Mouse (Mus musculus) right cerebral cortex, adult 18-20 months (tissue): ENCODE data around the gene Plin1.

ENCODE experiments used
- DNase-seq: peaks from one replicate; pipeline ENCODE4 v3.0.0; 2022; ENCODE audit warnings: mixed read lengths

The Plin1 gene

DNA sequence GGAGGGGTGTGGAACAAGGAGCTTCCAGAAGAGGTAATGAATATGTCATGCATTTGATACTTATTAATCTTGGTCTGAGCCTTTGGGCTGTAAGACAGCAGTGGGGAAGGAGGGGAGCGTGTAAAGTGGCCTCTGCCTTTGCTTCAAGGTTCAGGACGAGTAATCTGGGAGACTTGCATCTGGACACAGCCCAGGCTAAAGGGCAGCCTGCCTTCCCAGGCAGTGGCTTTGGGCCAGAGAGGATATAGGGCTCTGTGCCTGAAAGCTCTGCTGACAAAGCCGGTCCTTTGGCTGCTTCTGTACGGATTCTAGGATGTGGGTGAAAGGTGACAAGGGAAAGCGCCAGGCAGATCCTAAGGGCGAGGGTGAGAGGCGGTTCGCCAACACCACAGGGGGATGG, 1.9 kb upstream of the Plin1 start:
- DNase-seq, result no peak

DNA sequence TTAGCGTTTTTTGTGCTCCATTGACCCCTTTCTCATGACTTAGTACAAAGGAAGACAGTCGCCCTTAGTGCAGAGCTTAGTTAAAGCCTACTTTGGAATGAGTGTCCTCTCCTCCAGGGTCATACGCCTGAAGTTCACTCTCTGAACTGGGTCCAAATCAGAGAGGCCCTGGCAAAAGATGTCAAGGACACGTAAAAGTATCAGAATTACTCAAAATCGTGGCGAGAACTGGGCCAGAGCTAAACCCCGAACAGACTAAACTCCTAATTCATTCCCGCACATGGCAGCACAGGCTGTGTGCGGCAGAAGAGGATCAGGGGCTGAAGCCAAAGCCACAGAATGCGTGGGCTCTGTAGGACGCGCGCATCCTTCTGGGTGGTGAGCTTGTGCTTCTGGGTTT, 1.3 kb downstream of the Plin1 start:
- no peak for DNase-seq

DNA sequence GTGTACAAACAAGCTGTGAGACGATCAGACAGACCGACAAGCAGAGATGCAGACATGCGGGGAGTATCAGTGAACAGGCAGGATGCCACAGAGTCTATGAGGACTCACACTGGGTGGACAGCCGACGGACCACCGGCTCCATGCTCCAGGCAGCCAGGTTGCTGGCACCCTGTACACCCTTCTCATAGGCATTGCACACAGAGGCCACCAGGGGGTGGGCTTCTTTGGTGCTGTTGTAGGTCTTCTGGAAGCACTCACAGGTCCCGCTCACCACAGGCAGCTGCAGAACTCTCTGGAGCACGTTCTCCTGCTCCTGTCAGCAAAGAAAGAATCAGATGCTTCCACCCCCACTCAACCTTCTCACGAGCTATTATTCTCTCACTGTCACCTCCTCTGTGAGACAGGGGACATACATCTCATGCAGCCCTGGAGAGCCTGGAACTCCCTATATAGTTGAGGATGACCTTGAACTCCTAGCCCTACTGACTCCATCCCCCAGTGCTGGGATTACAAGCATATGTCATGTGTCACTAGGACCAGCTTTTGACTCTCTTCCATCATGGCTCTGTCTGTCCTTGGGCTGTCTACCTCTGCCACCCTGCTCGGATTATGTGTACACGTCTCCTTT, 2.8 kb downstream of the Plin1 start:
- no peak for DNase-seq

DNA sequence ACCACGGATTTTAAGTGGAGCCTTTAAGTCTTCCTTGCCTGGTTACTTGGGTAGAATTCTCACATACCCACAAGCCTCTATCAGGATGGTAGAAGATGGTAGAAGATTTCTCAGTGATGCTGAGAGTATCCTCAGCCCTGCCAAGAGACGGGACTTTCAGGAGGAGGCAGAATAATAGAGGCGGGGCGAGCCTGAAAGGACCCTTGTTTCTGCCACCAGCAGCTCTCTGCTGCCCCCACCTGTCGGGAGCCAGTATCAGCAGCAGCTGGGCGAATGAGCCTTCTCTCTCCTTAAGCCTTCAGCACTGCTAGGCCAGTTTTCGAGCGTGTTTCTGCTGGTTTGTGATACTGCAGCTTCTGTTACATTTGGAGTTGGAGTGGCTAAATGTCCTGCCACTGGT, 3.5 kb downstream of the Plin1 start:
- DNase-seq, result peak; percentile 36

DNA sequence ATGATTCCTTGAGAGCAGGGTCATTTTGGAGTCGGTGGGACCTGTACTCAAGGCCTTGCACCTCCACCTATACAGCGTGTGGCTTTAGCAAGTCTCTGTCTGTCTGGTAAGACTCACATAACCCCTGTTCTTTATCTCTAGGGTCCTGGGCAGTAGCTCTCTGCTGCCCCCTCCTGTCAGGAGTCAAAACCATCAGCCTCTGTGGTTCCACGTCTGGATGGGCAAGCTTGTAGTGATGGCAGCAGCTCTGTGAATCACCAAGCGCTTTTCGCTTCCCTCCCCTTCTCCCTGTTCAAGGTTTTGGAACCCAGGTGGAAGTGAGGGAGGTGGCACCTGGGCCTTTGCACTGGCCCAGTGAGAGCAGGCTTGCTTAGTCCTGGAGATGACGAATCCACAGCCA, 4.5 kb downstream of the Plin1 start:
- peak; percentile 44 for DNase-seq

DNA sequence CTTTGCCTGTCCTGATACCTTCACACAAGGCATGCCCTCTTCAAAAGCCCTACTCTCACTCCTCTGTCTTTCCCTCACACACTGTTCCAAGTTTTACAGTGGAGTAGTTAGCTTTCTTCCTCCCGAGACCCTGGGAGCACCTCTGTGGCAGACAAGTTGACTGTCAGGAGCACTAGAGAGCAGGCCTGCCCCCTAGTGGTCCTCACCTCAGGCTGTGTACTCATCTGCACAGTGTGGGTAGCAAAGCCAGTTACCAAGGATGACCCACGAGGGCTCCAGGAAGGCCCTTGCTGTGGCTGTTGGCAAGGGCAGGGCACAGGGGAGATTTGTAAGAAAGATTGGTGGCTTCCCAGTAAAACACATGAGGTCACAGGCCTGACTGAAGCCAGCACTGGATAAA, 5.6 kb downstream of the Plin1 start:
- peak; percentile 59 for DNase-seq

DNA sequence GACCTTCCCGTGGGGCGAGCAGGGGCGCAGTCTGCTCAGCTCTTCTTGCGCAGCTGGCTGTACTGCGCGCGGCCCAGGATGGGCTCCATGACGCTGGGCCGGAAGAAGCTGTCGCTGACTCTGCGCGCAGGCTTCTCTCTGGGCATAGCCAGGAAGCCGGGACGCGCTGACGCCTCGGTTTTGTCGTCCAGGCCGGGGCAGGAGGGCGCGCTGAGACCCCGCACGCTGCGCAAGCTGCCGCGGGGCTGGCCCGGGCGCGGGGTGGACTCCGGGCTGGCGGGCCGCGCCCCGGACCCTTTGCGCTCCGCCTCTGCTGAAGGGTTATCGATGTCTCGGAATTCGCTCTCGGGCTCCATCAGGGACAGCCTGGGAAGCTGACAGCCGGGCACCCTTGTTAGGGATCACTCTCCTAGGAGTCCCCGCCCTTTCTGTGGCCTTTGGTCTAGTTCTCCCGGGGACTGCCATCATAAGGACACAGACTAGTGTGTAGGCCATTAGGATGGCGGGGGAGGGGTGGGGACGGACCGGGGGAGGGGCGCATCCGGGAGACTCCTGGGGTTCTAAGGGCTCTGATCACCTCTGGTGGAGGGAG, 11.2 kb downstream of the Plin1 start:
- peak; percentile 42 for DNase-seq

DNA sequence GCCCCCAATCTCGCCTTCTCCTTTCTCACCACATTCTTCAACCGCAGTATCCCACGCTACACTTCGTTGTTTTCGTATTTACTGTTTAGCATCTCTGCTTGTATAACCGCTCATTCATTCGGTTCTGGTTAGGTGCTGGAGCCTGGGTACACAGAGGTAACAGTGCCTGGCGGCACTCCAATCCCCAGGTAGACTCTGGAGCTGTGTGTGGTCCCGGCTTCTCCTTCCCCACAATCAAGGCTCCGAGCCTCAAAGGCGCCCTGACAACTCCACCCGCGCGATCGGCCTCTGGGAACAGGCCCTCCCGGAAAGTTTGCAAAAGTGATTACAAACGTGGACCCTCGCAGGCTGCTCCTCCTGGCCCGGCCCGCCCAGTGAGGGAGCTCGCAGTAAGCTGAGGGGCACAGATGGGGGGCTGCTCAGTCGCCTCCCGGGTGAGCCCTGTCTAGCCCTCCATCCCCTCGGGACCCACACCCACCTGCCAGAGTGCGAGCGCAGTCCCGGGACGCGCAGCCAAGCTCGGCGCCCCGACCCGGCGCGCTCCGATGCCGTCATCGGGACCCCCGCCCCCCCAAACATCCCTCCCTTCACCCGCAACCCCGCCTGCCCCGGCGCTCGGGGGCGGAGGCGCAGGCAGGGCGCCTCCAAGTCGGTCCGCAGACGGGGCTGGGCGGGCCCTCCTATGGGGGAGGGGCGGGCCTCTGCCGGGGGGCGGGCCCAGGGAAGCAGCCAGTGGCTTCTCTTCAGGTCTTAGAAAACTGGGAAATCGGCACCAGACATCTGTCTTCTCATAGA, 17.3 kb downstream of the Plin1 start, which contains the start of gene Kif7:
Gene Kif7, minus strand, starts transcription at position 534 of the 795 bp plus-strand sequence.
- no peak for DNase-seq

DNA sequence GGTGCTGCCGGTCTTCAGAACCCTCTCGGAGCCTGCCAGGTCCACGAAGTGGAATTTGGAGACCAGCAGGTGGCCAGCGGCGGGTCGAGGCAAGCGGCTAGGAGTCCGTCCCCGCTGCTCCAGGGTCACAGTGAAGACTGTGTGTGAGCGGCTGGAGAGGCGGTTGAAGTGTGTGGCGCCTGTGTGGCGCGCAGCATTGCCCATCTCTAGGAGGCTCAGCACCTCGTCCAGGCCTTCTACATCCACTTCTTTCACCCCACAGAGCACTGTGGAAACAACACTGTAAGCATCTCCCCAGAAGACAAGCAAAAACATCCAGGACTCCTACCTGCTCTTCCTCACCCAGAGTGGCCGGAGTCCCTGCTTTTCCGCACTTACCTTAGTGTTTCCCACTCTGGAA, 21.9 kb downstream of the Plin1 start:
- no peak for DNase-seq

DNA sequence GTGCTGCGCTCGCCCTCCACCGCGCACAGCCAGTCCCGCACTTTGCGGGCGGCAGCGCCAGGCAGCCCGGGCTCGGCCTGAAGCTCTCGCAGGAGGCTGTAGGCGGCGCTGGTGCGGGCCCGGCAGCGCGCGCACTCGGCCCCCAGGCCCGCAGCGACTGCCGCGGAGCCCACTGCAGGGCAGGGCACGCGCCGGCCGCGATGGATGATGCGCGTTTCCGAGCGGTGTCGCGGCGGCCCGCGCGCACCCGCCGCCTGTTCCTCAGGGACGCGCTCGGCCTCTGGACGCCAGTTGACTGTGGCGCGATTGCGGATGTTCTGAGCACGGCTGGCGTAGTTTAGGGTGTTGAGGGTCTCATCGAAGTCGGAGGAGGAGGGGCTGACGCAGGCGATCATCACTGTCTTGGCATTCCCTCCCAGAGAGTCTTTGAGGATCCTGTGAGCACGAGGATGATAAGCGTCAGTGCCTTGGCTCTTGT, 22.5 kb downstream of the Plin1 start:
- peak; percentile 65 for DNase-seq

DNA sequence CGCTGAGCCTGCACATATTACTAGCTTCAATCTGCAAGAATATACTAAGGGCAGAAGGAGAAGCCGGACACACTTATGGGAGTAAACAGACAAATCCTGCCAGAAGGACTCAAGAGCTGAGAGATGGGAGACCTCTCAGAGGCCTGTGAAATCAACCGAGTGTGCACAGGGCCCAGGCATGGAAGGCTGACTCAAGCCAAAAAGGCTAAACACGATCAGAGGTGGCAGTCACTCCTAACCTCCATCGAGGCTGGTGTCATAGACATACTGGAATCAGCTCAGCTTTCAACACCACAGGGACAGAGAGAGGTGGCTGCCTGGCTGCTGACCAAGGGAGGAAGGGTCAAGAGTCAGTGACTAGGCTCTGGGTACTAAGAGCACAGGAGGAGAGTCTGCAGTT, 27.5 kb downstream of the Plin1 start:
- no peak for DNase-seq

DNA sequence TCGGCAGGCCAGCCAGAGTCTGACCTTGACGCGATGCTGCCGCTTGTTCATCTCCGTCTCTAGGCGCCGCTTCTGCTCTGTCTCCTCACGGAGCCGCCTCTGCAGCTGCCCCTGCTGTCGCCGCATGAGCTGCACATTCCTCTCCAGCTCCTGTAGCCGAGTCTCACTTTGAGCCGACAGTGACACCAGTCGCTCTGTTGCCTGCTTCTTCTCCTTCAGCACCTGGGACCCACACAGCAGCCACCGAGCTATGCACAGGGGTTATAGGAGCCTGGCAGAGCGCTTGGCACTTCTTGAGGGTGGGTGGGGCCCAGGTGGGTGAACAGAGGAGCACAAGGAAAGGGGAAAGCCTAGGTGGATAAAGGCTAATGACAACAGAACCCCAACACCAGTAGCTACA, 29.9 kb downstream of the Plin1 start:
- DNase-seq, result no peak

DNA sequence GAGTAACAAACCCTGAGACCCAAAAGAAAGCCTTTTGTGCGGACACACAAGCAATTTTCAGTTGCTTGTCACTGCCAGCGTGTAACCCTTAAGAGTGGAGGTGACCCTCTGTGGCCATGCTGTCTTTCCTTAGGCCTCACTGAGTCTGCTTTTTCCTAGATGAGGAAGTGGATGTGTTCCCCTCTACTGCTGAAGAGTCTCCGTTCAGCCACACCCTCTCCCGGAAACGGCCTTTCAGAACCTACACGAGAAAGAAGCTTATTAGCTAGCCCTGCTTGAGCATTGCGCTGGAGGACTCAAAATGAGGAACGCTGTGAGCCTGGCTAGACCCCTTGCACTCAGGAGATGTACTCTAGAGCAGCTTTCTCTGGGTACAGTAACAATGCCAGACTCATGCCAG, 36.2 kb downstream of the Plin1 start:
- DNase-seq, result no peak

DNA sequence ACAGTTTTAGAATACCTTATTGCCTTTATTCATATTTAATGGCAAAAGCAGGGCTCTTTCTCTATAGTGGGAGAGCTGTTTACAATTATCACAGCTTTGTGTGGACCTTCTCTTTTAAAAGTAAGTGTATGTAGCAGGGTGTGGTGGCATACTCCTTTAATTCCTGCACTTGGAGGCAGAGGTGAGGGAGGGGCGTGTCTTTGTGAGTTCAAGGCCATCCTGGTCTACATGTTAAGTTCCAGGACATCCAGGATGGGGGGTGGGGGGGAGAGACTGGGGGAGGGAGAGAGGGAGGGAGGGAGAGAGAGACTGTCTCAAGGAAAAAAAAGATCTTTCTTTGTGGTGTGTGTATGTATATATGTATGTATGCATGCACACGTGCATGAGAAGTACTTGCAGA, 52.5 kb downstream of the Plin1 start:
- no peak for DNase-seq

DNA sequence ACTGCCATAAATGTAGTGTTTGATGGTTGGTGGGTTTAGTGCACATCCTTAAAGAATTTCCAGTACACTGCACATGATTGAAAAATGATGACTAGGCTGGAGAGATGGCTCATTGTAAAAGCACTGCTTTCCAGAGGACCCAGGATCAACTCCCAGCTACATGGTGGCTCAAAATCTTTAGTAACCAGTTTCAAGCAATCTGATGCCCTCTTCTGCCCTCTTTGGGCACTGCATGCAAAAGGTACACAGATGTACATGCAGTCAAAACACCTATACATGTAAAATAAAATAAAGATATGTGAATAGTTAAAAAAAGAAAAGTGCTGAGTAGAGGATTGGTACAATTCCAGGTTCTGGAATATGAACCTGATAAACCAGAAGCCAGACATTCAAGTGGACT, 53.5 kb downstream of the Plin1 start:
- no peak for DNase-seq

DNA sequence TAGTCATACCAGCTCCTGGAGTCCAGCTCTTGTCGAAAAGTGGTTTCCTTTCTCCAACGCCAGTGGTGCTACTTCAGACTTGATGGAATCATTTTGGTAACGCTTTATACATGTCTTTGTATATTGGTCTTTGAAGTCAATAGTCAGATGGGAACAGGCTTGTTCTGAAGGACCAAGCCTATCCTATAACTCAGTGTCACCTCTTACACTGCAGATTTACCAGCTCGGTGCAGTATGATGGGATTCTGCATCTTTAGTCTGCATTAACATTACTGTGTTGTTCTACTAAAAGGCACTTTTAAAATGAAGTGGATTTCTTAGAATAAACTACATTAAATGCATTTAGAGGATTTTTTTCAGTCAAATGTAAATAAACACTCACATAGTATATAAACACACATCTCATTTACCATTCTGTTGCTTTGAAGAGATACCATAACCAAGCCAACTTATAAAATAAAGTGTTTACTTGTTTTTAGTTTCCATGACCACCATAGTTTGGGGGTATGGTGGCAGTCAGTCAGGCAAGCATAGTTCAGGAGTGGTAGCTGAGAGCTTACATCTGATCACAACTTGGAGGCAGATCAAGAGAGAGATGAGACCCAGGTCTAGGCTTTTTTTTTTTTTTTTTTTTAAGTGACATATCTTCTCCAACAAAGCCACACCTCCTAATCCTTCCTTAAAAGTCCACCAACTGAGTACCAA, 61.7 kb downstream of the Plin1 start:
- DNase-seq, result no peak
